Mouse (Mus musculus) lung, adult 2 months (tissue): ENCODE results near the gene Srrm4.

Source experiments
- CTCF ChIP-seq: fragments of 200-500 bp; IDR thresholded peaks from 2 replicates; pipeline ENCODE4 v1.5.1; 2011; ENCODE audit warnings: mild to moderate bottlenecking, low read length, control low read depth; ENCODE audit not compliant: insufficient read depth
- POLR2A ChIP-seq: fragments of 200-500 bp; IDR thresholded peaks from 2 replicates; pipeline ENCODE4 v1.6.1; 2011; ENCODE audit warnings: low read depth, mild to moderate bottlenecking, control low read depth, low read length, borderline replicate concordance; ENCODE audit errors: extremely low read depth

GRCm38 (mm10) chr5:116552584-116552983, 39.0 kb downstream of the Srrm4 start:
- no peak for TF ChIP-seq CTCF
- TF ChIP-seq POLR2A: no peak
